ENCODE assay signal across 9 mouse cellular contexts in the genomic region with DNA sequence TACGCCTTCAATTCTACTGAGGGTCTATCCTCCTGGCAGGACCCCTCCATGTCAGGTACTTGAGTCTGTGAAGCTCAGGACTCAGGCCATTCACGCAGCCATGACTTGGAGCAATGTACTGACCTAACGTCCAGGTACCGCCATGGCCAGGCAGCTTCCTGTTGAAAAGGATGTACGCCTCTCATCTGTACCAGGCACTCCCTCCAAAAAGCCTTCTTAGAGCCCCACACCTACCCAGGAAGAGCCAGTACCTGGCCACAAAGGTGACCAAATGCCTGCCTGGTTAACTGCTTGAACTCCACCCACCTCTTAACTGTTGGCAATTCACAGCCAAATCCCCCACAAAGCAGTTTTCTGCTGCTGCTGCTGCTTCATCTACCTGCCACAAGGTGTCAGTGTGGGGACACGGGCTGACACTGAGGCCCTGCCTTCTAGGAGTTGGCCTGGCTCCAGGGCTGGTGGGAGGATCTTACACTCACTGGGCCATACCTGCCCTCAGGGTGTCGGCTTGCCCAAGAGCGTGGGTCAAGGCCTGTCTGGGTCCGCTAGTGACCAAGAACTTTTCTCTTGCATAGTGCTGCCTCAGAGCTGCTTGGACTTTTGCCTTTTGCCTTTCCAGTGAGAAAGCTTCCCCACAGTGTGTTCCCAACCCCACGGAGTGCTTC. TPM values are rescaled to one million over a fixed set of nuclear protein-coding genes. Genes with fewer than 3 reads are reported as not detected.
DNase-seq lines count a peak whose midpoint lies in the region; ATAC-seq and TF ChIP-seq lines count a peak whose summit lies in the region.
"Had no signal": no experiment of that assay in that cellular context is flagged by ENCODE, and none has a peak within 500 bp of the region (broad histone marks: within the 10 kb centered on the region; RNA-seq: fewer than 3 reads in every experiment).

No protein-coding gene starts in this region.

- intact Hi-C loops in heart, postnatal 36 days (cut with DNase I) = loop anchor here (1.0 to 2.0 kb wide), 2 partner anchors 60 to 122 kb away; no protein-coding TSS in a partner anchor

- no peak overlapping the region for H3K27ac ChIP-seq in ES-E14 (ENCODE audit: insufficient read depth, low read depth, low read length, poor library complexity, severe bottlenecking)
- no peak overlapping the region for H3K27ac ChIP-seq in forebrain, embryonic 16.5 days (ENCODE audit: low read length)
- H3K27ac ChIP-seq: macrophage had no signal

- 45% methylated on average over 10 of the region's 10 CpGs for WGBS in forebrain, embryonic 16.5 days

- H3K4me3 ChIP-seq in ES-E14 (ENCODE audit: insufficient read depth in 1 of 2, low read depth in 1 of 2, low read length in 2 of 2, poor library complexity in 1 of 2, severe bottlenecking in 1 of 2) = no peak overlapping the region
- H3K4me3 ChIP-seq in forebrain, embryonic 16.5 days (replicated peaks; ENCODE audit: low read length) = no peak overlapping the region

- in situ Hi-C loops in ES-E14 (cut with MboI; ENCODE audit: low sequenced_read_pairs in 2 of 2, unreplicated experiment in 2 of 2) = no loop called here

- no peaks in the 10 kb centered on the region for H3K9me3 ChIP-seq in ES-E14 (ENCODE audit: control insufficient read depth, insufficient read depth, low read depth, low read length)
- no peaks in the 10 kb centered on the region for H3K9me3 ChIP-seq in forebrain, embryonic 16.5 days (ENCODE audit: control insufficient read depth, low read length)

- no peaks in the 10 kb centered on the region for H3K36me3 ChIP-seq in ES-E14 (ENCODE audit: control insufficient read depth, insufficient read depth, low read length, poor library complexity, severe bottlenecking)
- no peaks in the 10 kb centered on the region for H3K36me3 ChIP-seq in forebrain, embryonic 16.5 days (ENCODE audit: control insufficient read depth, insufficient read depth)

- peak; percentile 65 for ATAC-seq in forebrain, embryonic 16.5 days
- peak; percentile 57; the same call in 1 of the 2 replicates for ATAC-seq in neutrophil, adult 5-6 weeks (ENCODE audit: extremely low read depth, insufficient number of reproducible peaks, low FRiP score, poor library complexity, severe bottlenecking)

- H3K4me1 ChIP-seq in ES-E14 (ENCODE audit: control insufficient read depth in 2 of 2, insufficient read depth in 2 of 2, low read length in 2 of 2, poor library complexity in 1 of 2) = no peaks in the 10 kb centered on the region
- peaks cover 7% of the 10 kb centered on the region for H3K4me1 ChIP-seq in forebrain, embryonic 16.5 days (replicated peaks; ENCODE audit: control insufficient read depth, insufficient read depth, low read length)

- DNase-seq in ES-E14 (ENCODE audit: low read depth, low spot score) = peak; percentile 92
- DNase-seq in cerebellum, adult 11-12 months = peak; percentile 66
- peak; percentile 76 to 78 for DNase-seq in heart, postnatal 36 days
- DNase-seq in layer of hippocampus, adult 11-12 months (ENCODE audit: low spot score) = peak; percentile 79
- DNase-seq in lung, adult 18-20 months = peak; percentile 83 to 89
- DNase-seq in testis, postnatal 10 days (ENCODE audit: low spot score) = peak; percentile 92

- no peak overlapping the region for H3K4me2 ChIP-seq in forebrain, embryonic 16.5 days (ENCODE audit: low read length)

- H3K9ac ChIP-seq in ES-E14 (ENCODE audit: insufficient read depth, low read depth, low read length, poor library complexity, severe bottlenecking) = no peak overlapping the region
- H3K9ac ChIP-seq in forebrain, embryonic 16.5 days (replicated peaks; ENCODE audit: low read depth, low read length) = no peak overlapping the region

- H3K27me3 ChIP-seq in forebrain, embryonic 16.5 days (replicated peaks; ENCODE audit: control insufficient read depth, insufficient read depth, low read length) = no peaks in the 10 kb centered on the region

TF ChIP-seq in ES-E14, 5 proteins besides CTCF, POLR2A, EP300 and RAD21:
- TF ChIP-seq MAFK (IDR thresholded peaks at IDR 0.05; ENCODE audit: insufficient read depth, low read depth, low read length) (peak; percentile 42; the same call in 1 of the 2 replicates), CHD2 (IDR thresholded peaks at IDR 0.05; ENCODE audit: low read depth, low read length) (no peak), ZC3H11A (IDR thresholded peaks at IDR 0.05; ENCODE audit: borderline replicate concordance, low read depth, low read length) (peak; percentile 92)

RNA-seq across cellular contexts. Expression of gene Sctr, which starts 26.2 kb away (rescaled TPM):
- total RNA-seq in ES-E14 (2012; rRNA removed) = 0.11 and 0.22 TPM in 2 replicates
- 0.51 and 0.52 TPM in 2 replicates for polyA plus RNA-seq in forebrain, embryonic 16.5 days (2015; fragmentation: Nextera tagmentation; extraction: Ambion mirVana)
- total RNA-seq in heart, postnatal 36 days (2021) = not detected
- total RNA-seq in neutrophil, adult 5-6 weeks (2017) = not detected in 2 replicates
- polyA plus RNA-seq: macrophage had no signal

RNA-seq across cellular contexts. Expression of gene Cfap221, which starts 35.9 kb away (rescaled TPM):
- not detected in 2 replicates for total RNA-seq in ES-E14 (2012; rRNA removed)
- polyA plus RNA-seq in forebrain, embryonic 16.5 days (2015; fragmentation: Nextera tagmentation; extraction: Ambion mirVana) = 0.25 and 0.60 TPM in 2 replicates
- total RNA-seq in heart, postnatal 36 days (2021) = not detected
- not detected in 2 replicates for total RNA-seq in neutrophil, adult 5-6 weeks (2017)
- polyA plus RNA-seq: macrophage had no signal

RNA-seq across cellular contexts. Expression of gene Tmem37, which starts 40.9 kb away (rescaled TPM):
- 15.1 and 26.7 TPM in 2 replicates for total RNA-seq in ES-E14 (2012; rRNA removed)
- polyA plus RNA-seq in forebrain, embryonic 16.5 days (2015; fragmentation: Nextera tagmentation; extraction: Ambion mirVana) = 5.6 and 6.4 TPM in 2 replicates
- total RNA-seq in heart, postnatal 36 days (2021) = 1 to 10 TPM; 5.4 to 8.8 TPM
- total RNA-seq in neutrophil, adult 5-6 weeks (2017) = not detected in 2 replicates
